Mouse (Mus musculus) spleen, adult 12 weeks (tissue): ENCODE measurements around the gene Rnaseh2a.

ENCODE experiments used
- DNase-seq: peaks from one replicate; pipeline ENCODE4 v3.0.0; 2022; ENCODE audit warnings: low spot score

Rnaseh2a gene

GRCm38 (mm10) chr8:84967532-84968304, 1.8 kb downstream of the Rnaseh2a start:
- no peak for DNase-seq

DNA sequence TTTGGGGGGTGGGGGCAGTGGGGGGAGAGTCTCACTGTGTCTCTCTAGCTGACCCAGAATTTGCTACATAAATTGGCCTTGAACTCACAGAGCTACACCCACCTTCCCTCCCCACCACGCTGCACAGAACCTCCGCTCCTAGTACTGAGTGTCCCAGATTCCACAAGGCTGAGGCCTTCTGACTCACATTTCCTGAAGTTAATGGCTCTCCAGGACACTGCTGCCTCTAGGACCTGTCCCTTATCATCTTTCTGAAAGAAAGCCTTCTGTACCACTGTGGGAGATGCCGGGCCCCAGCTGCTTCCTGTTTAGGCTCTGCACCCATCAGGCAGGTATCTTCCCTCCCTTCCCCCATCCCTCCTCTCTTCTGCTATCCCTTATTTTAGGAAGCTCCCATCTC, 3.0 kb downstream of the Rnaseh2a start:
- no peak for DNase-seq

DNA sequence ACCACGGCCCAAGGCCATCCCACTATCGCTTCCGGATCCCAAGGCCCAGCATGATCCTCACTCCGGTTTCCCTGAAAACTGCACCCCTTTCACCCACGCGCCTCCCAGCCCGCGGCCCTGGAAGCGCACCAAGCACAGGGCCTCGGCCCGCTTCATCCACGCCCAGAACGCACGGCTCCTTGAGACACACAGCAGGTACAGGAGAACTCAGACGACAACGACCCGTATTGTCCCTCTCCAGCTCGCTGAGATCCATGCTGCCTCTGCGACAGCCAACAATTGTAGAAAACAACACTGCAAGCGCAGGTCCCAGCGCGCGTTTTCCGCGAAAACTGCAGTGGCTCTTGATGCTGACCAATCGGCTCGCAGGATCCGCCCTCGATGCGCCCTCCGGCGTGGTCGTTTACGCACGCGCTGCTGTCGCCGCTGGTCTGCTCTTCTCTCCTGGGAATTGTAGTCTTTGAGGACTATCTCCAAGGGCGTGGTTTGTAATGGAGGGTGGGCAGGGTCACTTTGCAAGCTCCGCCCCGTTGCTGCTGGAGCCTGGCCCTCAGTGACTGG, 3.8 kb downstream of the Rnaseh2a start:
- peak; percentile 87 for DNase-seq

GRCm38 (mm10) chr8:84963952-84964351, 5.6 kb downstream of the Rnaseh2a start:
- no peak for DNase-seq

DNA sequence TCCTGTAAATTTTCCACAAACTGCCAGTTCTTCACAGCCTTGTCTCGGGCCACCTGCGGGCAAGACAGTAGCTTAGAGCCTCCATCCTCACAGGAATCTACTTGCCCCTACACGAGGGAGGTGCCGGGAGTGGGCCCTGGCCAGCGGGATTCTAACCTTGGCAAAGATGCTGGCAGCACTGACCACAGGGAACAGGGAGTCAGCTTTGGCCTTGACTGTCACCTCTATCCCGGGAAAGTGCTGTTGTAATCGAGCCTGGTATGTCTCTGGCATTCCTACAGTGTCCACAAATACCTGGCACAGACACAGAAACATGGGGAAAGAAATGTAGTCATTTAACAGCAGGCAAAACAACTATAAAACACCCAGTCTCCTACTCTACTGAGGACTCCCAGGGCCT, 9.8 kb downstream of the Rnaseh2a start:
- DNase-seq: no peak

DNA sequence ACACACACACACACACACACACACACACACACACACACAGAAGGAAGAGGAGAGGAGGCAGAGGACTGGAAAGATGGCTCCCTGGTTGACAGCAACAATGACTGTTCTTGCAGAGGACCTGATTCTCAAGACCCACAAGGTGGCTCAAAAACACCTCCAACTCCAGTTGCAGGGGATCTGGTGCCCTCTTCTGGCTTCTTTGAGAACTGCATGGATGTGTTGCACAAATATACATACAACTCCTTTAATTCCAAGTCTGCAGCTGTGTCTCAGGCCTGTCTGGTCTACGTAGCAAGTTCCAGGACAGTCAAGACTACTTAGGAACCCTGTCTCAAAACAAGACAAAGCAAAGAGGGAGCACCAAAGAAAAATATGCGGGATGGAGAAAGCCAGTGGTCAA, 12.8 kb downstream of the Rnaseh2a start:
- DNase-seq: no peak

DNA sequence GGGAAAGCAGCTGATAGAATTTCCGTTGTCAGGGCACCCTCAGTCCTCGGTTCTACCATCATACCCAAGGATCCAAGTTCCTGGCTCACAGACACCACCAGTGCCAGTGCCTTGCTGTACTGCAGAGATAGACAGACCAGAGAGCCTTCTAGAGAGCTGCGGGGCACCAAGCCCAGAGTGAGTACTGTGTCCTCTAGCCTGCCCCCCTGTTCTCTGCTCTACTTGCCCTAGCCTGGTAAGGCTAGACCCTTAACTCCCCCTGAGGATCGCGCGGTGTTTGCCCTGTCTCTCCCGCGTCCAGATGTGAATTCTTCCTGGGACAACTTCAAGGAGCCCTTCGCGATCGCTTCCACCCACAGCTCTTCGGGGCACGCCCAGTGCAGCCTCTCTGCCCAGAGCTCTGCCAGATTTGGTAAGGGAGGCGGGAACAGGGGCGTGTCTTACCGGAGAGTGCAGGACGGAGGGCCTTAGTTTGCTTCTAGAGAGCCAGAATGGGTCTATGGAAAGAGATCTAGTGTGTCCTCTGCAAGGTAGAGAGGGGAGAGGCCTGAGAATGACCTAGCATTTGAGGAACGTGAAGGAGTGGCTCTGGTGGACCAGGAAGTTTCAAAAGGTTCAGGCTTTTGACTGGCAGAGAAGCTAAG, 16.8 kb downstream of the Rnaseh2a start:
- no peak for DNase-seq

GRCm38 (mm10) chr8:84949753-84950152, 19.8 kb downstream of the Rnaseh2a start:
- DNase-seq: no peak

DNA sequence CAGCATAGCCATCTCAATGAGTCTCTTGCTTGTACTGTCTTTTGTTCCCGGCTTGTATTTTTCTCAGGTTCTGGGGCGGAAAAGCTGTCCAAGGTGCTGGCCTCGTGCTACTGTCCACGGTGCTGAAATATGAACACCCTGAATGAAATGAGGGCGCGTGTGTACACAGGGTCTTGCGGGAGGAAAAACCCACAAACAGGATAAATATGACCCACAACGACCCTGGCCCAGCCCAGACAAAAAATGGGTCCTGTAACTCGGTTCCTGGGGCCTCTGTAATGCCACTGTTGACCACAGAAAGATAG, 22.4 kb downstream of the Rnaseh2a start:
- DNase-seq: no peak

DNA sequence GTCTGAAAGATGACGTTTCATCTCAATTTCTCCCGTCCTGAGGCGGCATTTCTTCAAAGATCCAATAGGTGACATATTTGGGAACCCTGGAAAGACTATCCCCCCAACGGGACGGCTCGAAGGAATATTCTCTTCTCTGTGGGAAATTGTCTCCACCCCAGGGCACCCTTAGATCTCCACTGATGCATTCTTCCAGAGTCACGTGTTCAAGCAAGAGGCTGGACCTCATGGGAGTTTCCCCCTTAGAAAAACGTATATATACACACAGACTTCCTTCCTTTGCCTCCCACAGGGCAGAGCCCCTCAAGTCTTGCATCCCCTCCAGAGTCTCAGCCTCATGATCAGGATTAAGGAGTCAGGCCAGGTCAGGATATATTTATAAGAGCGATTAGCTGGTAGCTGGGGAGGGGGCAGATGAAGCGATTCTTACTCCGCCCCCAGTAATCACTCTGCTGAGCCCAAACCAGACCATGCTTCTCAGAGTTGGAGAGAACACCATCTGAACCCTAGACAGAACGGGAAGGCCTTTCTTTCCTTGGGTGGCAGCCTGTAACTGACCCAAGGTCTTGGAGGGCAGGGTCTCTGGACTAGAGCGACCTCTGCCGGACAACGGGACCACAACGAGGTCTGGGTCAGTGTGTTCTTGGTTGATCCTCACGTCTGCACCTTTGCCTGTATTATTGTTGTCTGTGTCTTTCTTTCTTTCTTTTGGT, 22.9 kb downstream of the Rnaseh2a start, which contains the start of gene Rtbdn:
TSS of gene Rtbdn (plus strand) at position 464 of the 713 bp plus-strand sequence.
- DNase-seq: no peak

DNA sequence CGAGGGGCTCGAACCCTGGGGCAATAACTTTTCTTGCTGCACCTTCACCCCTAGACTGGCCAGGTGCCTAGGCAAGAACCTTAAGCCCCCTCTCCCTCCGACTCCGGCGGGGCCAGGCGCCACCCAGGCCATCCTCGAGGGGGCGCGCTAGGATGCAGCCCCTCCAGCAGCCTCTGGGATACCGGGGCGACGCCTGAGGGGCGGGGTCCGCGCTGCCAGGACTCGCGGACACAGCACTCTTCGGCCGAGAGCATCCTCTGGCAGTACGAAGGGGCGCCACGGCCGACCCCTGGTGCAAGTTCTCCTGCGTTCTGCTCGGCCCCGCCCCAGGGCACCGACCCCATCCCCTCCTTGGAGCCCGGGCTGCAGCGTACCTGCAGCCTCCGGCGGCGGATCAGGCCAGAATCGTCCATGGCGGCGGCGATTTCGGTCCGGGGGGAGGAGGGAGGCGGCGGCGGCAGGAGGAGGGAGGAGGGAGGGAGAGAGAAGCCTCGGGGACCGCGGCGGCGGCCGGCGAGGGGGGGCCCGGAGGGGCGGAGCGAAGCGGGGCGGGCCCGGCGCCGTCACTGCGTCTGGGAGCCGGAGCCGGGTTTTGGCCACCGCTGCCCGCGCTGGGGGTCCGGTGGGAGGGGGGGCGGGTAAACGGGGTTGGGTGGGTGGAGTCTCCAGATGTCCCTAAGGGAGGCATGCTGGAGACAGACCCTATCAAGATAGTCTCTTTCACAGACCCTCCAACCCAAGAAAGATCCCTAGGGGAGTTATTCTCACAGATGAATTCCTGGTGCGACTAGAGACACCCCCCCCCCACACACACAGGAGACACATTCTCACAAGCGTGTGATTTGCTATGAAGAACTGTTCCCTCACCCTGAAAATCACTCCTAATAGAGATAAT, 23.7 kb downstream of the Rnaseh2a start:
- DNase-seq: no peak

DNA sequence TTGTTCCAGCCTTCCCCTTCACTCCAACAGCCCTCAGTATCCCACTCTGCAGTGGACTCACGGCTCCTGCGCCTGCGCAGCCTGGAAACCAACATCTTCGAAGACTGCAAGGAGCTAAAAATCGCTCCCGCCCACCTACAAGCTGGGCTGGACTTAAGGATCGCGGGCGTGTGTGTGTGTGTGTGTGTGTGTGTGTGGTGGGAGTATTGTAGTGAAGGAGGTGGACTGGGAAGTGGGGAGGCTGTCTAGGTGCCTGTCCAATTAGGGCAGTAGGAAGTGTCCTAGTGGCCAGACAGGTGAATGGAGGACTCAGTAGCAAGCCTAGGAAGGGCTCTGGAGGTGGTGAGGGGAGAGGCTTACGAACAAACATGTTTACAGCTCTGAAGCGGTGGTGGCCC, 24.3 kb downstream of the Rnaseh2a start:
- DNase-seq: no peak

GRCm38 (mm10) chr8:84944478-84945160, 24.9 kb downstream of the Rnaseh2a start:
- DNase-seq: peak; percentile 50

DNA sequence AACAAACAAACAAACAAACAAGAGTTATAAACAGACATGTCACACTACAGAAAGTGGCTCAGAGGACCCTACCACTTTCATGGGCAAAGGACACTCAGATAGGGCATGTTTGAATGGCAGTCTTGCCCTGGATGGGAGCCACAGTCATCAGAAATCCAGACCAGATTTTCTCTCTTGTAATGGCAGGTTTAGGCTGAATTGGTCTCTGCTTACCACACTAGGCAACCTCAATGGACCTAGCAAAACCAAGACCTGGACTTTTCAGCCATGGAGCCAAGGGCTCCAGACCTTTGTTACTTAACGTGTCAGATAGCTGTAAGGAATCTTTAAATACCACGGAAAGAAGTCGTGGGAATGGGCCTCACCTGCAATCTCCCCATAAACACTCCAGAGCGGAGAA, 25.9 kb downstream of the Rnaseh2a start:
- no peak for DNase-seq

GRCm38 (mm10) chr8:84937620-84938485, 31.7 kb downstream of the Rnaseh2a start:
- DNase-seq: no peak

- DNase-seq: peak; percentile 51
Measured at GRCm38 (mm10) chr8:84936962-84937546, 32.5 kb downstream of the Rnaseh2a start, which contains the start of gene Mast1. TSS of gene Mast1 (minus strand) at chr8:84937359.

GRCm38 (mm10) chr8:84936041-84936961, 33.3 kb downstream of the Rnaseh2a start:
- no peak for DNase-seq

DNA sequence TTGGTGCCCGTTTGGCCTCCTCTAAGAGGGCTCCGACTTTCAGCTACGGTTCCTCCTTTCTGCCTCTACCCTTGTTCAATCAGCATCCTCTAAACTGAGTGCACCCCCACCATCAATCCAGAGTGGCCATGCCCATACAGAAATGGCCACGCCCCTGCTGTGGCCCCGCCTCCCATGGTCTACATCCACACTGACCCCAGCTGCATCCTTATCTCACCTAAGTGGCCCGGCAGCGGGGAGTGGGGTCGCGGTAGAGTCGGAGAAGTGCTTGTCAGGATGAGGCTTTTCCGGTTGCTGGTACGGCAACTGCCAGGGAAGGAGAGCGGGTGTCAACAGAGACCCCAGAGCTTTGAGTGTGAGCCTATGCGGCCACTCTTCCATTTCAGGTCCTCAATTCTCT, 34.1 kb downstream of the Rnaseh2a start:
- DNase-seq: no peak

- DNase-seq: no peak
Measured at GRCm38 (mm10) chr8:84934860-84935259, 34.7 kb downstream of the Rnaseh2a start.
